Mouse (Mus musculus): ENCODE results near the gene Ocm. TPM values are rescaled to one million over a fixed set of nuclear protein-coding genes. Genes with fewer than 3 reads are reported as not detected.

Gene Ocm
- total and polyA plus RNA-seq, 3 experiments, result not detected

DNA sequence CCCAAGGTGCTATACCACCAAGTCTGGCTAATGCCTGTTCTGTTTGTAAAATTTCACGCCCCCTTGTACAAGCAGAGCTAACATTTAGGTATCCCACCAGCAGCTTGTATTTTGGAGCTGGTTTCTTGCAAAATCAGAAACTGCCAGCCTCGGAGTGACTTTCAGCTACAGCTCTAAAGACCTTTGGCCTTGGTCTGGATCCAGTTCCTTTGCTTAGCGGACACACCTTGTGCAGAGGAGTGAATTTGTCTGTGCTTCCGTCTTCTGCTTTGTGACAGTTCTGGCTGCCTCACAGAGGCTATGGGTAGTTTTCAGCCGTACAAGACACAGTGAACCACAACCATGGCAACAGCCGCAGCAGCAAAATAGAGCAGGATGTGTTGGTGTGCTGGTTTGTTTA is 27.9 kb upstream of the Ocm start:
- H3K27me3 ChIP-seq (replicated peaks), result no peaks in the 10 kb centered on the region
- no peak overlapping the region for H3K9ac ChIP-seq (ENCODE audit: insufficient read depth, low read depth)
- no peak overlapping the region for H3K4me3 ChIP-seq (replicated peaks in 1 of 3; ENCODE audit: low read depth in 2 of 3, low read length in 2 of 3, poor library complexity in 1 of 3)
- dilution Hi-C loops (cut with MboI; ENCODE audit: extremely low pct_ligation_motif_present, extremely low pct_unique_long_range_greater_than_20kb, low sequenced_read_pairs), result no loop called here
- H3K9me3 ChIP-seq (replicated peaks; ENCODE audit: low read length), result no peaks in the 10 kb centered on the region
- H3K79me2 ChIP-seq (replicated peaks; ENCODE audit: control insufficient read depth, extremely low read depth, insufficient read depth, poor library complexity, severe bottlenecking), result no peaks in the 10 kb centered on the region
- H3K4me2 ChIP-seq (ENCODE audit: insufficient read depth, low read depth, poor library complexity, severe bottlenecking), result no peak overlapping the region
- TF ChIP-seq ELF1 (IDR thresholded peaks at IDR 0.05; ENCODE audit: low read depth, low read length) (no peak), ETS1 (conservative IDR thresholded peaks at IDR 0.05; ENCODE audit: low read depth, low read length) (no peak), SMC3 (IDR thresholded peaks at IDR 0.05; ENCODE audit: low read depth, low read length) (no peak), BHLHE40 (IDR thresholded peaks at IDR 0.05; ENCODE audit: low read depth, low read length) (no peak), MAZ (IDR thresholded peaks at IDR 0.05; ENCODE audit: low read depth, low read length) (no peak), CHD2 (IDR thresholded peaks at IDR 0.05; ENCODE audit: low read length) (no peak), SIN3A (IDR thresholded peaks at IDR 0.05; ENCODE audit: low read length) (no peak), ZC3H11A (IDR thresholded peaks at IDR 0.05; ENCODE audit: low read depth, low read length) (no peak), MAX (IDR thresholded peaks at IDR 0.05; ENCODE audit: low read length) (no peak), MXI1 (IDR thresholded peaks at IDR 0.05; ENCODE audit: low read depth, low read length) (no peak), CTCF (conservative IDR thresholded peaks at IDR 0.05 in 1 of 2, IDR thresholded peaks at IDR 0.05 in 1 of 2; ENCODE audit: low read depth in 2 of 2, low read length in 2 of 2) (no peak), POLR2A (IDR thresholded peaks at IDR 0.05; ENCODE audit: low read depth, low read length) (no peak), JUN (IDR thresholded peaks at IDR 0.05; ENCODE audit: insufficient read depth, low read depth, low read length) (no peak), TBP (conservative IDR thresholded peaks at IDR 0.05; ENCODE audit: low read depth, low read length) (no peak), USF1 (IDR thresholded peaks at IDR 0.05; ENCODE audit: low read depth, low read length) (no peak), ZKSCAN1 (IDR thresholded peaks at IDR 0.05; ENCODE audit: borderline replicate concordance, low read depth, low read length) (no peak), JUND (conservative IDR thresholded peaks at IDR 0.05; ENCODE audit: low read depth, low read length) (no peak)
- no peaks in the 10 kb centered on the region for H3K36me3 ChIP-seq (replicated peaks in 1 of 2; ENCODE audit: control insufficient read depth in 1 of 2, insufficient read depth in 1 of 2, low read length in 1 of 2)
- DNase-seq (ENCODE audit: extremely low read depth), result no peak
- no peaks in the 10 kb centered on the region for H3K4me1 ChIP-seq (ENCODE audit: control insufficient read depth in 1 of 2, insufficient read depth in 2 of 2)
- in situ Hi-C loops (cut with MboI; ENCODE audit: low pct_ligation_motif_present, low pct_unique_long_range_greater_than_20kb, low sequenced_read_pairs), result no loop called here
- H3K27ac ChIP-seq (ENCODE audit: insufficient read depth, low read depth), result no peak overlapping the region

DNA sequence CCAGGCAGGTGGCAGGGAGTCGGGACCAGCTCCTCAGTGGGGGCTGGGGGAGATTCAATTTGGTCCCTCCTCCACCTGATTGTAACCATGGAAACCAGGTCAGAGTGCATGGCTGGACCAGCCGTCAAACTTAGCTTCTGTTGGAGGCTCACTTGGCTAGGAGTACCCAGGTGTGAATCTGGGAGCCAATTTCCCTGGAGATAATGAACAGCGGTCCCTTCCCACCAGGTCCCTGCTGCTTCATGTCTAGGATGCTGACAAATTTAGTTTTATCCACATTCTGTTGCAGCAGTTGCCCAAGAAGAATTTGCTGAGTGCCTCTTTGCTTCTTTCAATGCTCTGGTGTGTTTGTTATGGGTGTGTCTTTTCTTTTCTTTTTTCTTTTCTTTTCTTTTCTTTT is 27.0 kb upstream of the Ocm start:
- dilution Hi-C loops (cut with MboI; ENCODE audit: extremely low pct_ligation_motif_present, extremely low pct_unique_long_range_greater_than_20kb, low sequenced_read_pairs) (no loop called here), in situ Hi-C loops (cut with MboI; ENCODE audit: low pct_ligation_motif_present, low pct_unique_long_range_greater_than_20kb, low sequenced_read_pairs) (no loop called here)
- H3K36me3 ChIP-seq (replicated peaks in 1 of 2; ENCODE audit: control insufficient read depth in 1 of 2, insufficient read depth in 1 of 2, low read length in 1 of 2), result no peaks in the 10 kb centered on the region
- H3K27me3 ChIP-seq (replicated peaks), result no peaks in the 10 kb centered on the region
- H3K9me3 ChIP-seq (replicated peaks; ENCODE audit: low read length), result no peaks in the 10 kb centered on the region
- H3K4me2 ChIP-seq (ENCODE audit: insufficient read depth, low read depth, poor library complexity, severe bottlenecking), result no peak overlapping the region
- no peak overlapping the region for H3K9ac ChIP-seq (ENCODE audit: insufficient read depth, low read depth)
- no peaks in the 10 kb centered on the region for H3K79me2 ChIP-seq (replicated peaks; ENCODE audit: control insufficient read depth, extremely low read depth, insufficient read depth, poor library complexity, severe bottlenecking)
- DNase-seq (ENCODE audit: extremely low read depth), result no peak
- TF ChIP-seq NRF1 (IDR thresholded peaks at IDR 0.05; ENCODE audit: low read depth, low read length), result no peak
- no peak for TF ChIP-seq MAFK (IDR thresholded peaks at IDR 0.05; ENCODE audit: insufficient replicate concordance, low read length)
- no peak for TF ChIP-seq POLR2AphosphoS2 (IDR thresholded peaks at IDR 0.05; ENCODE audit: low read depth, low read length)
- TF ChIP-seq MAX (IDR thresholded peaks at IDR 0.05; ENCODE audit: low read length), result no peak
- no peak for TF ChIP-seq MXI1 (IDR thresholded peaks at IDR 0.05; ENCODE audit: low read depth, low read length)
- no peak for TF ChIP-seq GABPA (IDR thresholded peaks at IDR 0.05; ENCODE audit: insufficient replicate concordance, low read depth, low read length)
- TF ChIP-seq ZNF384 (IDR thresholded peaks at IDR 0.05; ENCODE audit: low read depth, low read length), result no peak
- TF ChIP-seq EP300 (IDR thresholded peaks at IDR 0.05; ENCODE audit: low read length), result no peak
- no peak for TF ChIP-seq CTCF (conservative IDR thresholded peaks at IDR 0.05 in 1 of 2, IDR thresholded peaks at IDR 0.05 in 1 of 2; ENCODE audit: low read depth in 2 of 2, low read length in 2 of 2)
- TF ChIP-seq UBTF (IDR thresholded peaks at IDR 0.05; ENCODE audit: low read depth, low read length), result no peak
- no peak for TF ChIP-seq TCF12 (IDR thresholded peaks at IDR 0.05; ENCODE audit: low read depth, low read length)
- no peak for TF ChIP-seq RAD21 (IDR thresholded peaks at IDR 0.05; ENCODE audit: low read depth, low read length)
- no peak for TF ChIP-seq SMC3 (IDR thresholded peaks at IDR 0.05; ENCODE audit: low read depth, low read length)
- TF ChIP-seq POLR2A (IDR thresholded peaks at IDR 0.05; ENCODE audit: low read depth, low read length), result no peak
- TF ChIP-seq MAZ (IDR thresholded peaks at IDR 0.05; ENCODE audit: low read depth, low read length), result no peak
- no peak for TF ChIP-seq MEF2A (IDR thresholded peaks at IDR 0.05; ENCODE audit: borderline replicate concordance, low read depth, low read length)
- no peak for TF ChIP-seq CHD2 (IDR thresholded peaks at IDR 0.05; ENCODE audit: low read length)
- no peak overlapping the region for H3K4me3 ChIP-seq (replicated peaks in 1 of 3; ENCODE audit: low read depth in 2 of 3, low read length in 2 of 3, poor library complexity in 1 of 3)
- no peaks in the 10 kb centered on the region for H3K4me1 ChIP-seq (ENCODE audit: control insufficient read depth in 1 of 2, insufficient read depth in 2 of 2)
- no peak overlapping the region for H3K27ac ChIP-seq (ENCODE audit: insufficient read depth, low read depth)

All from CH12.LX (cell line).